Mouse (Mus musculus) heart, embryonic 10.5 days (tissue): ENCODE measurements around the gene Yjefn3. TPM values are rescaled to one million over a fixed set of nuclear protein-coding genes. Genes with fewer than 3 reads are reported as not detected.
A peak's percentile ranks its signal among the peaks of the same experiment; 100 is the strongest.
"Not testable (repeated sequence)": the region's sequence is repeated elsewhere in the genome, so short reads cannot be mapped to it uniquely, and the experiment has no call there.

Source experiments
- DNase-seq: peaks from one replicate; pipeline ENCODE4 v3.0.0-alpha.2; 2017; ENCODE audit warnings: low spot score
- H3K27ac ChIP-seq: fragments of 300-500 bp; sonication (generic); 2 replicates; pipeline ENCODE4 v1.5.1; 2016; ENCODE audit warnings: mild to moderate bottlenecking
- H3K27me3 ChIP-seq: fragments of 300-500 bp; sonication (generic); 2 replicates; pipeline ENCODE4 v1.6.1; 2016; ENCODE audit warnings: mild to moderate bottlenecking; ENCODE audit not compliant: poor library complexity, insufficient read depth, severe bottlenecking
- H3K36me3 ChIP-seq: fragments of 300-500 bp; sonication (generic); 2 replicates; pipeline ENCODE4 v1.6.1; 2016; ENCODE audit warnings: mild to moderate bottlenecking, moderate library complexity
- H3K4me1 ChIP-seq: fragments of 300-500 bp; sonication (generic); 2 replicates; pipeline ENCODE4 v1.6.1; 2016; ENCODE audit warnings: mild to moderate bottlenecking
- H3K4me3 ChIP-seq: fragments of 300-500 bp; sonication (generic); 2 replicates; pipeline ENCODE4 v1.5.1; 2016; ENCODE audit warnings: mild to moderate bottlenecking, moderate library complexity
- H3K9me3 ChIP-seq: fragments of 300-500 bp; sonication (generic); 2 replicates; pipeline ENCODE4 v1.6.1; 2016; ENCODE audit warnings: mild to moderate bottlenecking, moderate library complexity
- WGBS: fragments of 180-500 bp; shearing (Covaris S2); methylation state at CpG from one replicate; pipeline ENCODE4 v1.1.7; 2016; 5-methylcytosine and 5-hydroxymethylcytosine counted together
- polyA plus RNA-seq: library from polyadenylated mRNA; unstranded; fragments of >200 nt; fragmentation: Nextera tagmentation; extraction: Ambion mirVana; gene quantifications from 2 replicates; pipeline ENCODE4 v1.2.1, GENCODE M21; 2016

The Yjefn3 gene
- 6.7 and 8.7 TPM in 2 replicates for polyA plus RNA-seq

DNA sequence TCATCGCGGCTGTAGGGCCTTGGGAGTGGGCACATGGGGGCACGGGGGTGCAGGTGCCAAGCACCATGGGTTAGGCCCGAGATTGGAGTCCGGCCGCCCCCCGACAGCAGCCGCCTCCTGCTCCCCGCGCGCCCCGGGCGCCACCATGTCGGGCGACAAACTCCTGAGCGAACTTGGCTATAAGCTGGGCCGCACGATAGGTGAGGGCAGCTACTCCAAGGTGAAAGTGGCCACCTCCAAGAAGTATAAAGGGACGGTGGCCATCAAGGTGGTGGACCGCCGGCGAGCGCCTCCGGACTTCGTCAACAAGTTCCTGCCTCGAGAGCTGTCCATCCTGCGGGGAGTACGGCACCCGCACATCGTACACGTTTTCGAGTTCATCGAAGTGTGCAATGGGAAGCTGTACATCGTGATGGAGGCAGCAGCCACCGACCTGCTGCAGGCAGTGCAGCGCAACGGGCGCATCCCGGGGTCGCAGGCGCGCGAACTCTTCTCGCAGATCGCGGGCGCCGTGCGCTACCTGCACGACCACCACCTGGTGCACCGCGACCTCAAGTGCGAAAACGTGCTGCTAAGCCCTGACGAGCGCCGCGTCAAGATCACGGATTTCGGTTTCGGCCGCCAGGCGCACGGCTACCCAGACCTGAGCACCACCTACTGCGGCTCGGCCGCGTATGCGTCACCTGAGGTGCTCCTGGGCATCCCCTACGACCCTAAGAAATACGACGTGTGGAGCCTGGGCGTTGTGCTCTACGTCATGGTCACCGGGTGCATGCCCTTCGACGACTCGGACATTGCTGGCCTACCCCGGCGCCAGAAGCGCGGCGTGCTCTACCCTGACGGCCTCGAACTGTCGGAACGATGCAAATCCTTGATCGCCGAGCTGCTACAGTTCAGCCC is at the start of gene Yjefn3, which contains the start of the genes Tssk6 and Ndufa13:
Yjefn3 (minus strand) TSS at position 550 of the 900 bp plus-strand sequence.
Tssk6 (plus strand) TSS at position 22 of the 900 bp plus-strand sequence.
Ndufa13 (minus strand) TSS at position 396 of the 900 bp plus-strand sequence.
- Histone ChIP-seq H3K4me1 (peaks cover 55% of the 10 kb centered on the region), H3K4me3 (peak within 1 kb of the TSS; percentile 78), H3K9me3 (no peaks in the 10 kb centered on the region), H3K36me3 (peaks cover 23% of the 10 kb centered on the region), H3K27me3 (no peaks in the 10 kb centered on the region), H3K27ac (peak within 1 kb of the TSS; percentile 97)
- WGBS: 7% methylated on average over 89 of the region's 89 CpGs
- DNase-seq: no peak

DNA sequence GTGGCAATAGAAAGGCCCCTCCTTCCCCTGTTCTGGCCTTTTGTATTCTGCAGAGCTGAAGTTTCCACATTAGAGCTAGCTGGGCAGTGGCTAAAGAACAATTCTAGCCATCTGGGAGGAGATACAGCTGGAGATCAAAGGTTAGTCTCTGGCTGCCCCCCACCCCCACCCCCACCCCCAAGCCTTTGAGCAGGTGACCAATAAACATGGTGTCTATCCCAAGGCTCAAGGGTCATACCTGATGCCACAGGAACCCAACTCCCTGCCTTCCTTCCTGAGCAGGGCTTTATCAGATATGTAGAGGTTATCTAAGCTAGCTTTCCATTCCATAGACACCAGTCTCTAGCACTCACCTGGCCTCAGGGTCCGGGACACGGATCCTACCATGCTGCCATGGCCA is 47.8 kb upstream of the Yjefn3 start:
- no peaks in the 10 kb centered on the region for H3K9me3 ChIP-seq
- H3K4me1 ChIP-seq: peaks cover 27% of the 10 kb centered on the region
- no peak overlapping the region for H3K27ac ChIP-seq
- no peaks in the 10 kb centered on the region for H3K27me3 ChIP-seq
- WGBS: 97% methylated on average over 2 of the region's 2 CpGs
- peaks cover 20% of the 10 kb centered on the region for H3K36me3 ChIP-seq
- no peak for DNase-seq
- no peak overlapping the region for H3K4me3 ChIP-seq

DNA sequence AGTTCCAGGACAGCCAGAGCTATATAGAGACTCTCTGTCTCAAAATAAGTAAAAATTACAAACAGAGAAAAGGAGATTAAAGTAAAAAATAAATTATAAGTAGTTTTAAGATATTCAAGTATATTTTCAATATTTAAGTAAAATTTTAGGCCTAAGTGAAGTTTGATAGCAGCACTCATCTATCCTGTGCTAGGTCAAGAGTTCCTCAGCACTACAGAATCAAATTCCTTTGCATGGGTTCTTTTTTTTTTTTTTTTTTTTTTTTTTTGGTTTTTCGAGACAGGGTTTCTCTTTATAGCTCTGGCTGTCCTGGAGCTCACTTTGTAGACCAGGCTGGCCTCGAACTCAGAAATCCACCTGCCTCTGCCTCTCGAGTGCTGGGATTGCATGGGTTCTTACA is 40.0 kb upstream of the Yjefn3 start:
- not testable (repeated sequence) for DNase-seq, H3K9me3 ChIP-seq, H3K4me3 ChIP-seq, H3K27me3 ChIP-seq, H3K27ac ChIP-seq
- H3K4me1 ChIP-seq: peaks cover 67% of the 10 kb centered on the region
- H3K36me3 ChIP-seq: peaks cover 15% of the 10 kb centered on the region
- WGBS: 64% methylated on average over 3 of the region's 3 CpGs

DNA sequence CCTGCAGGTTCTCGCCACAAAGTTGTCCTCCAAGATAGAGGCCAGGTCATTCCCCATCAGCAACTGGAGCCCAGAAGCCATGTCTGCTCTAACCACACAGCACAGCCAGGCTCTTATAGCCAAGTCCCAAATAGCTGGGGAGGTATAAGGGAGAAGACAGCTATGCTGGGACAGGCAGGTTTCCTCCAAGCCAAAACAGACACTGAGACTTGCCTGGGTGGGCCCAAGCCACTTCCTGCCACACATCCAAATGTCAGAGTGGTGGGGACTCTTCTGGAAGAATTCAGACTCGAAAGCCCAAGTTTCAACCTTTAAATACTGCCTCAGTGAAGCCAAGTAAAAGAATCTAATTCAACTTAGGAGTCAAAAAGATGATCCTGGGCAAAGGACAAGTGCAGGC is 37.9 kb upstream of the Yjefn3 start:
- Histone ChIP-seq H3K27ac (peak overlapping the region; percentile 71), H3K36me3 (peaks cover 14% of the 10 kb centered on the region), H3K4me1 (peaks cover 81% of the 10 kb centered on the region), H3K4me3 (no peak overlapping the region), H3K27me3 (no peaks in the 10 kb centered on the region), H3K9me3 (no peaks in the 10 kb centered on the region)
- DNase-seq: no peak
- WGBS: 86% methylated on average over 2 of the region's 2 CpGs

DNA sequence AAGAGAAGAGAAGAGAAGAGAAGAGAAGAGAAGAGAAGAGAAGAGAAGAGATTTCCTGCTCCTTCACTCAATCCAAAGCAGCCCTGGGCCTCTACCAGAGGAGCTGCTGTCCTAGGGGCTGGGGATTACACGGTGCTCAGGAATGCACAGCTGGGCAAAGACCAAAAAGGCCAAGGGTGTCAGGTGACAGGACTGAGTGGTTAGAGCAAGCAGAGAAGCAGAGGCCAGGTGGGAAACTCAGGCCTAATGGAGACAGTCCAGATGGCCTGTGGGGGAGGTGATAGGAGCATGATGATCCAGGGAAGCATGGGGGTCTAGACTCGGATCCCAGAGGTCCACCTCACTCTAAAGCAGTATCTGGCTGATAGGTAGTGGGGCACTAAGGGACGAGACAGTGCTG is 37.1 kb upstream of the Yjefn3 start:
- no peaks in the 10 kb centered on the region for H3K9me3 ChIP-seq
- peak; percentile 83 for DNase-seq
- no peak overlapping the region for H3K4me3 ChIP-seq
- peaks cover 88% of the 10 kb centered on the region for H3K4me1 ChIP-seq
- WGBS: 20% methylated on average over 3 of the region's 3 CpGs
- H3K27ac ChIP-seq: peak overlapping the region; percentile 71
- H3K27me3 ChIP-seq: no peaks in the 10 kb centered on the region
- peaks cover 21% of the 10 kb centered on the region for H3K36me3 ChIP-seq

DNA sequence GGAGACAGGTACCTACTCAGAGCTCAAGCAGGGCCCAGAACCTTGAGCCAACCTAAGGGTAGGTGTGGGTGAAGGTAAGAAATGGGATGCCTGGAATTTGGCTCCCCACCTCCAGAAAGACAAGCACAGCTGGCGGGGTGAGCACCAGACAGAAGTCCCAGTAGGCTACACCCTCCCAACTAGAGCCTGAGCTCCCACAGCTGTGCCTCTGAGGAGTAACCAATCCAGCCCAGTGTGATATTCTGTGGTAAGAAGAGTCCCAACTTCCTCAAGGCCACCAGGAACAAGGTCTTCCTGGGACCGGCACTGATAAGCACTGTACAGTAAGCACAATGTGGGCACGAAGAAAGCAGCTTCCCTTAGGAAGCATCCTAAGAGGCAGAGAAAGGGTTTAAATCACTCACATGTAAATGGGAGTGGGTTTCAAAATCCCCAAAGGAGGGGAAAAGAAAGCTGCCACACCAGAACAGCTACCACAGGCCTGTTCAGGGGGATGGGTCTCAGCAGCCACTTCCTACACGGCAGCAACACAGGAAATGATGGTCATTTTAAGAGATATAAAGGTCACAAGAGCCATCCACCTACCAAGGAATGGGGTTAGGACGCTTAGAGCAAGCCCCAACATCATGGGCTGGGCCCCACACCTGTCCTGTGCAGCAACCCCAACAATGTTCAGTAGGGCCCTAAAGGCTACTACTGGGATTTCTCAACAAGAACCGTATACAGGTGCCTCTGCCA is 35.9 kb upstream of the Yjefn3 start:
- peaks cover 31% of the 10 kb centered on the region for H3K36me3 ChIP-seq
- no peak overlapping the region for H3K4me3 ChIP-seq
- peak overlapping the region; percentile 89 for H3K27ac ChIP-seq
- peaks cover 80% of the 10 kb centered on the region for H3K4me1 ChIP-seq
- no peaks in the 10 kb centered on the region for H3K9me3 ChIP-seq
- DNase-seq: no peak
- 68% methylated on average over 6 of the region's 6 CpGs for WGBS
- no peaks in the 10 kb centered on the region for H3K27me3 ChIP-seq

DNA sequence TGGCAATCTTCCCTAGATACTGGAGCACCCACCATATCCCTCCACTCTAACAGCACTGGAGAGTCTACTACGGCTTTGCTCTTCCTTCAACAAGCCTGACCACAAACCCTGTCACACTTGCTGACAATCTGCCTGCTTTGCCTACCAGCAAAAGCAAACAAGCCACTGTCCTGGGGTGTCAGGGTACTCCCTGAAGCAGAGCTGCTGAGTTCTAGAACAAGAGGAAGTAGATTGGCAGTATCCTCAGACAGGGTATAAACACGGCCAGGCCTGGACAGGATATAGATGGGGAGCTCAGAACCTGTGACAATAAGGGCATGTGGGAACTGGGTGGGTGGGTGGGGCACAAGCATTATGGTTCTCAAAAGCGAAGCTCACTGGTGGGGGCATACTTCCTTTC is 35.0 kb upstream of the Yjefn3 start:
- H3K4me1 ChIP-seq: peaks cover 72% of the 10 kb centered on the region
- peaks cover 32% of the 10 kb centered on the region for H3K36me3 ChIP-seq
- peak overlapping the region; percentile 89 for H3K27ac ChIP-seq
- H3K27me3 ChIP-seq: no peaks in the 10 kb centered on the region
- 81% methylated on average over 3 of the region's 3 CpGs for WGBS
- no peak overlapping the region for H3K4me3 ChIP-seq
- no peak for DNase-seq
- no peaks in the 10 kb centered on the region for H3K9me3 ChIP-seq

DNA sequence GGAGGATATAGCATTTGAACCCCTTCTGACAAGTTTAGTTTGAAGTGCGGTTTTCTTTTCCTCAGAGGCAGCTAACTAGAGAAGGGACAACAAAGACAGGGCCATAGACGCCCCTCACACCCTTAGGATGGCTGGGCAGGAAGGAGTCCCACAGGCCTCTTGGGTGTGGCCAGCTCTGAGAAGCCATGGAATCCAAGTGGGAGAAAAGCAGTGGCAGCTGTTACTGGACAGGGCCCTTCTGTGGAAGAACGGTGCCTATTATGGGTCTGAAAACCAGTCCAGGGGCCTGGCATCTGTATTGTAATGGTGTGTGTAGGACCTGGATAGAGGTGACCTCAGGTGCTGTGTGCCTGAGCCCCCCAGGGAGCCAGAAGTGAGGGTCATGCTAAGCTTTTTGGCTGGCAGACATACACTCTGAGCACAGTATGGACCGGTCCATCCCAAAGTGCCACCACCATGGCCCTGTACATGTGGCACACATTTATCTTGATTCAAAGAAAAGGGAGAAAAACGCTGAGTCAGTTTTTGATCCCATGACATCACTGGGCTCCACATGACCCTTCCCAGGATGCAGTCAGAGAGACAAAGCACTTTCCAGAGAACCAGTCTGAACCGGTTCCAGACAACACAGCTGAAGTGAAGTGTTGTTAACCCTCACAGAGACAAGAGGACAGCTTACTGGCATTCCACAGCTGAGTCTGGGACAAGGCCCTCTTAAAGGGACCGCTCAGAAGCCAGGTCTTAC is 33.7 kb upstream of the Yjefn3 start:
- H3K4me1 ChIP-seq: peaks cover 66% of the 10 kb centered on the region
- H3K27me3 ChIP-seq: no peaks in the 10 kb centered on the region
- H3K9me3 ChIP-seq: no peaks in the 10 kb centered on the region
- no peak overlapping the region; the same call in 1 of the 2 replicates for H3K4me3 ChIP-seq
- peak overlapping the region; percentile 89 for H3K27ac ChIP-seq
- peak; percentile 94 for DNase-seq
- 54% methylated on average over 7 of the region's 7 CpGs for WGBS
- H3K36me3 ChIP-seq: peaks cover 35% of the 10 kb centered on the region

DNA sequence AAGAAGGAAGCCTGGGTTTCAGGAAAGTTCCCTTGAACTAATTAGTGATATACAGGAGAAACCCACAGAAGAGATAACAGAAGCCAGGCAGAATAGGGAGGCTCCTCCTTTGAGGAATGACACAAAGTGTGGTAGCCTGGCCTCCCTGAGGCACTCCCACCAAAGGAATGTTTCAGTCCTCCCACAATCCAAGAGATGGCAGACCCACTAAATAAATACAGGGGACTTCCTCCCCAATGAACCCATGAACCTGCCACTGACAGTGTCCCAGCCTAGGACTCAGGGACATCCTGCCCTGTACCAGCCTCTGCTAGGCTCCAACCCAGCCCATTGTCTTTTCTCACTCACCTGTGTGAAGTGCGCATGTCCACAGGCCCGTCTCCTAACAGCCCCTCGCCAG is 32.9 kb upstream of the Yjefn3 start:
- H3K9me3 ChIP-seq: no peaks in the 10 kb centered on the region
- H3K4me1 ChIP-seq: peaks cover 60% of the 10 kb centered on the region
- H3K4me3 ChIP-seq: no peak overlapping the region
- H3K36me3 ChIP-seq: peaks cover 35% of the 10 kb centered on the region
- 87% methylated on average over 3 of the region's 3 CpGs for WGBS
- H3K27me3 ChIP-seq: no peaks in the 10 kb centered on the region
- peak overlapping the region; percentile 89 for H3K27ac ChIP-seq
- no peak for DNase-seq

DNA sequence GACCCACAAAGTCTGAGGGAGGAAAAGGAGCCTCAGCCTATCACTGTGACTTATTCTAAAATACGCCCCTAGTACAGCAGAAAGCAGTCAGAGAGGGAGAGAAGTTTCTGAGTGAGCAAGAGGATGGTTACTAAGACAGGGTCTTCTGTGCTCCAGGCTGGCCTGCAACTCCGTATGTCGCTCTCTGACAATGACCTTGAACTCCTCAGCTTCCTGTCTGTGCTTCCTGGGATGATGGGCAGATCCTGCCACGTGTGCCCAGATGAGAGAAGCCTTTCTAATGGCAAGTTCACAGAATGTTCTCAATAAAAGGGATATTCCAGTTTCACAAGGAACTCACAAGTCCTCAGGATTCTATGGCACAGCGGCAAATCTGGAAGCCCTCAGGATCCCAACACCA is 32.1 kb upstream of the Yjefn3 start:
- DNase-seq: no peak
- no peaks in the 10 kb centered on the region for H3K27me3 ChIP-seq
- H3K27ac ChIP-seq: 0 out of 2 replicates have a peak overlapping the region, but pooled peaks have one; percentile 89
- no peaks in the 10 kb centered on the region for H3K9me3 ChIP-seq
- peaks cover 35% of the 10 kb centered on the region for H3K36me3 ChIP-seq
- H3K4me1 ChIP-seq: peaks cover 52% of the 10 kb centered on the region
- no peak overlapping the region for H3K4me3 ChIP-seq
- 80% methylated on average over 5 of the region's 5 CpGs for WGBS

DNA sequence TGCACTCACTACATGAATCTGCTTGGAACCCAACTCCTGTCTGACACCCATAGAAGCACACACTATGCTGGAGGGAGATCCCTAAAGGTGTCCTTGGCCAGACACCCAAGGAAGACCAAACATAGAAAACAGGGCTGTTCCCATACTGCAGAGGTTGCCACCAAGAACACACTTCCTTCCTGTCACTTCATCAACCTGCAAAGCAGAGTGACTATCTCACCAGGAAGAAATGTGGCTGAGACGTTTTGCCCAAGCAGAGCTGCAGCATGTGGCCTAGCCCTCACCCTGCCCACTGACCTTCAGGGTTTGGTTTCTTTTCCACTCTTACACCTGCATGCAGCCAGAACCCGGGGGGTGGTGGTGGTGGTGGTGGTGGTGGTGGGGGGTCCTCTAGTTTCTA is 31.3 kb upstream of the Yjefn3 start:
- no peak for DNase-seq

DNA sequence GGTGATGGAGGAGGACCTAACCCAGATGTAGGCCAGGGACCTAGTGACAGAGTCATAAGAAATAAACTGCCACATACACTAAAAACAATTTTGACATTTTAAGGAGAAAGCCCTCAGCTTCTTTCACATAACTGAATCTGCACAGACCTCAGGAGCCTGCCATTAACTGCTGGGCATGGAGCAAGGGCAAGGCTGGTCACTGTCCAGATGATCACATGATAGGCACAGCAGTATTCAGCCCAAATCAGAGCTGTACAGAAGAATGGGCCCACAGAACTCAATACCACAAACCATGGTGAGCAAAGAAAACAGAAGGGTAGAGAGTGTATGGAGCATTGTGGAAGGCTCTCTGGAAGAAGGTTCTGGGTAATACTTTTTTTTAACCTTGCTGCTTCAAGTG is 24.4 kb upstream of the Yjefn3 start:
- no peak overlapping the region for H3K4me3 ChIP-seq
- H3K4me1 ChIP-seq: peaks cover 26% of the 10 kb centered on the region
- H3K27ac ChIP-seq: no peak overlapping the region
- H3K27me3 ChIP-seq: no peaks in the 10 kb centered on the region
- H3K9me3 ChIP-seq: no peaks in the 10 kb centered on the region
- no peak for DNase-seq
- peaks cover 31% of the 10 kb centered on the region for H3K36me3 ChIP-seq

More for the DNA sequence above, 31.3 kb upstream of the Yjefn3 start:
- H3K4me1 ChIP-seq: peaks cover 45% of the 10 kb centered on the region
- 68% methylated on average over 2 of the region's 2 CpGs for WGBS
- H3K9me3 ChIP-seq: no peaks in the 10 kb centered on the region
- no peaks in the 10 kb centered on the region for H3K27me3 ChIP-seq
- H3K4me3 ChIP-seq: no peak overlapping the region
- H3K36me3 ChIP-seq: peaks cover 36% of the 10 kb centered on the region
- H3K27ac ChIP-seq: no peak overlapping the region
